Mouse (Mus musculus) testis, adult 2 months (tissue): ENCODE data around the gene Rsu1.

Source experiments
- CTCF ChIP-seq: fragments of 200-500 bp; IDR thresholded peaks from 2 replicates; pipeline ENCODE4 v1.5.1; 2012; ENCODE audit warnings: low read depth, mild to moderate bottlenecking, inconsistent platforms, low read length, moderate library complexity; ENCODE audit not compliant: control insufficient read depth, insufficient read depth, insufficient replicate concordance
- POLR2A ChIP-seq: fragments of 200-500 bp; IDR thresholded peaks from 2 replicates; pipeline ENCODE4 v1.6.1; 2012; ENCODE audit warnings: low read depth, mild to moderate bottlenecking, inconsistent platforms, low read length, moderate library complexity; ENCODE audit not compliant: control insufficient read depth

DNA sequence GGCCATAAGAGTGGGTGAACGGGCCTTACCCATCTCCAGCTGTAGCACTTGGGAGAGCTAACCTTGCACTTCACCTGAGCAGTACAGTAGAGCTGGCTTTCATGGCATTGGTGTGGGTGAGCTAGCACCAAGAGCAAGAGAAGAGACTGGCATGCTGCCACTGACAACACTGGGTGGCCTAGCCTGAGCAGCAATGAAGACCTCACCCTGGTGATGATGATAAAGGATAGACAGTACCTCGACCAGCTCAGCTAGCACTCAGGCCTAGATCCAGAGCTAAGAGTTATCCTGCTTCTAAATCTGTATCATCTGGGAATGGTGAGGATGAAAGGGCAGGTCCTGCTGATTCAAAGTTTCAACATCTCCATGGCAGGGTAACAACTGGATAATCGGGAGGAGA, 88.1 kb downstream of the Rsu1 start:
- no peak for TF ChIP-seq CTCF
- TF ChIP-seq POLR2A, result no peak
